20 mouse cellular contexts compared by ENCODE assay signal in the genomic region with DNA sequence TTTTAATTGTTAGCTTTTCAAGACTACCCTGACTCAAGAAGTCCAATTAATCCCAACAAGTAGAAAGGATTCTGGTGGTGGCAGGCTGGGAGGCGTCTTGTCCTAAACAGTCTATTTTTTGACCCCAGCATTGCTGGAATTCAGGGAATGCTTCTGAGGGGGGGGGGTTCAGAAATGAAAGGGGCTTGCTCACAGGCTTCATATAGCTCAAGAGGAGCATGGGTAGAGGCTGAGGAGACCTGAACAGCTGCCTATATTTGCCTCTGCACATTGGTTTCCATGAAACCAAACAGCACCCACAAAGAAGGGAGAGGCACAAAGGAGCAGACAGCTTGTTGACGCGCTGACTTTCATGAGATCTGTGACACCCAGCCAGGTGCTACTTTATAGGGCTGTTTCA.
DNase-seq lines count a peak whose midpoint lies in the region; ATAC-seq and TF ChIP-seq lines count a peak whose summit lies in the region.
"Had no signal": no experiment of that assay in that cellular context is flagged by ENCODE, and none has a peak within 500 bp of the region (broad histone marks: within the 10 kb centered on the region; RNA-seq: fewer than 3 reads in every experiment).

No protein-coding gene starts in this region.

- H3K36me3 ChIP-seq in embryonic facial prominence, embryonic 14.5 days (ENCODE audit: control insufficient read depth, insufficient read depth, low read length): no peaks in the 10 kb centered on the region
- H3K36me3 ChIP-seq in embryonic facial prominence, embryonic 10.5 days (replicated peaks): no peaks in the 10 kb centered on the region
- no peaks in the 10 kb centered on the region for H3K36me3 ChIP-seq in heart, embryonic 14.5 days (ENCODE audit: control insufficient read depth, insufficient read depth, low read length)
- H3K36me3 ChIP-seq in lung, embryonic 14.5 days (ENCODE audit: insufficient read depth): no peaks in the 10 kb centered on the region
- no peaks in the 10 kb centered on the region for H3K36me3 ChIP-seq in limb, embryonic 14.5 days (ENCODE audit: control insufficient read depth, insufficient read depth, low read length)
- H3K36me3 ChIP-seq: embryonic facial prominence, embryonic 13.5 days; heart, embryonic 15.5 days; hindbrain, embryonic 13.5 days had no signal

- intact Hi-C loops in heart, postnatal 36 days (cut with DNase I): no loop called here

- H3K27me3 ChIP-seq in embryonic facial prominence, embryonic 14.5 days (replicated peaks; ENCODE audit: control insufficient read depth, insufficient read depth, low read length): no peaks in the 10 kb centered on the region
- H3K27me3 ChIP-seq in embryonic facial prominence, embryonic 10.5 days (replicated peaks; ENCODE audit: low read depth, poor library complexity, severe bottlenecking): no peaks in the 10 kb centered on the region
- no peaks in the 10 kb centered on the region for H3K27me3 ChIP-seq in heart, embryonic 14.5 days (ENCODE audit: control insufficient read depth, insufficient read depth, low read length)
- H3K27me3 ChIP-seq in lung, embryonic 14.5 days (ENCODE audit: insufficient read depth, low read length): no peaks in the 10 kb centered on the region
- no peaks in the 10 kb centered on the region for H3K27me3 ChIP-seq in limb, embryonic 14.5 days (ENCODE audit: control insufficient read depth, insufficient read depth, low read length)
- H3K27me3 ChIP-seq: embryonic facial prominence, embryonic 13.5 days; forebrain, embryonic 13.5 days; heart, embryonic 15.5 days; hindbrain, embryonic 13.5 days had no signal

- H3K4me3 ChIP-seq in embryonic facial prominence, embryonic 14.5 days (ENCODE audit: low read depth, low read length): no peak overlapping the region
- no peak overlapping the region for H3K4me3 ChIP-seq in embryonic facial prominence, embryonic 10.5 days
- H3K4me3 ChIP-seq in heart, embryonic 14.5 days (ENCODE audit: control insufficient read depth in 1 of 2, insufficient read depth in 1 of 2, low read depth in 1 of 2, low read length in 2 of 2): no peak overlapping the region
- H3K4me3 ChIP-seq in lung, embryonic 14.5 days (ENCODE audit: low read depth, low read length): no peak overlapping the region
- no peak overlapping the region for H3K4me3 ChIP-seq in limb, embryonic 14.5 days (replicated peaks; ENCODE audit: low read length)
- H3K4me3 ChIP-seq: embryonic facial prominence, embryonic 13.5 days; forebrain, embryonic 13.5 days; heart, embryonic 15.5 days; hindbrain, embryonic 13.5 days had no signal

- H3K9ac ChIP-seq in embryonic facial prominence, embryonic 14.5 days (ENCODE audit: low read depth, low read length): no peak overlapping the region
- no peak overlapping the region for H3K9ac ChIP-seq in heart, embryonic 14.5 days (ENCODE audit: low read length)
- H3K9ac ChIP-seq in lung, embryonic 14.5 days: no peak overlapping the region
- H3K9ac ChIP-seq in limb, embryonic 14.5 days (ENCODE audit: low read depth, low read length, severe bottlenecking): no peak overlapping the region
- H3K9ac ChIP-seq: embryonic facial prominence, embryonic 13.5 days; forebrain, embryonic 13.5 days; heart, embryonic 15.5 days; hindbrain, embryonic 13.5 days had no signal

- no peak overlapping the region for H3K4me2 ChIP-seq in embryonic facial prominence, embryonic 14.5 days (ENCODE audit: low read depth, low read length)
- no peak overlapping the region for H3K4me2 ChIP-seq in heart, embryonic 14.5 days (ENCODE audit: low read length)
- no peak overlapping the region for H3K4me2 ChIP-seq in lung, embryonic 14.5 days
- no peak overlapping the region for H3K4me2 ChIP-seq in limb, embryonic 14.5 days (replicated peaks; ENCODE audit: low read depth, low read length, severe bottlenecking)
- H3K4me2 ChIP-seq: embryonic facial prominence, embryonic 13.5 days; forebrain, embryonic 13.5 days; heart, embryonic 15.5 days; hindbrain, embryonic 13.5 days had no signal

- peaks cover 15% of the 10 kb centered on the region for H3K4me1 ChIP-seq in embryonic facial prominence, embryonic 14.5 days (ENCODE audit: control insufficient read depth, insufficient read depth, low read length)
- peaks cover 7% of the 10 kb centered on the region; the same call in 1 of the 2 replicates for H3K4me1 ChIP-seq in embryonic facial prominence, embryonic 10.5 days
- H3K4me1 ChIP-seq in heart, embryonic 14.5 days (ENCODE audit: control insufficient read depth in 2 of 2, insufficient read depth in 2 of 2, low read length in 2 of 2): peaks cover 24 to 38% of the 10 kb centered on the region in 2 experiments
- no peaks in the 10 kb centered on the region for H3K4me1 ChIP-seq in lung, embryonic 14.5 days (ENCODE audit: insufficient read depth)
- H3K4me1 ChIP-seq in limb, embryonic 14.5 days (ENCODE audit: control insufficient read depth, insufficient read depth, low read length): peaks cover 23% of the 10 kb centered on the region

- 61% methylated on average over 3 of the region's 3 CpGs for WGBS in embryonic facial prominence, embryonic 14.5 days
- WGBS in embryonic facial prominence, embryonic 10.5 days: 78% methylated on average over 3 of the region's 3 CpGs
- 69% methylated on average over 3 of the region's 3 CpGs for WGBS in heart, embryonic 14.5 days
- WGBS in lung, embryonic 14.5 days: 65% methylated on average over 3 of the region's 3 CpGs
- WGBS in limb, embryonic 14.5 days: 49% methylated on average over 3 of the region's 3 CpGs

- no peak overlapping the region for H3K27ac ChIP-seq in embryonic facial prominence, embryonic 14.5 days (replicated peaks; ENCODE audit: low read depth, low read length)
- no peak overlapping the region for H3K27ac ChIP-seq in embryonic facial prominence, embryonic 10.5 days (replicated peaks)
- H3K27ac ChIP-seq in heart, embryonic 14.5 days (replicated peaks in 1 of 2; ENCODE audit: control insufficient read depth in 1 of 2, insufficient read depth in 1 of 2, low read depth in 2 of 2, low read length in 2 of 2): peak overlapping the region; percentile 28 to 59; a peak in 3 of 4 replicates
- no peak overlapping the region for H3K27ac ChIP-seq in lung, embryonic 14.5 days (ENCODE audit: low read depth)
- no peak overlapping the region for H3K27ac ChIP-seq in limb, embryonic 14.5 days (replicated peaks; ENCODE audit: low read depth, low read length)
- H3K27ac ChIP-seq: forebrain, embryonic 13.5 days; heart, embryonic 15.5 days; hindbrain, embryonic 13.5 days; hindbrain, postnatal 0 days had no signal

- DNase-seq in embryonic facial prominence, embryonic 14.5 days (ENCODE audit: low spot score): peak; percentile 43
- no peak for DNase-seq in embryonic facial prominence, embryonic 10.5 days (ENCODE audit: low spot score)
- no peak for DNase-seq in heart, postnatal 36 days
- DNase-seq in lung, embryonic 14.5 days: peak; percentile 13
- DNase-seq in lung, postnatal 25 days (ENCODE audit: low spot score): no peak
- no peak for DNase-seq in limb, embryonic 14.5 days (ENCODE audit: low spot score)
- DNase-seq: adrenal gland, adult 8-10 months; adrenal gland, postnatal 36 days; cerebellum, adult 2 months; cerebellum, postnatal 10 days; embryo, embryonic 11 days; gastrocnemius, postnatal 36 days; kidney, adult 11 months had no signal

- ATAC-seq in embryonic facial prominence, embryonic 14.5 days (ENCODE audit: low read depth): peak; percentile 37; the same call in 1 of the 2 replicates
- no peak for ATAC-seq in heart, embryonic 14.5 days (ENCODE audit: insufficient number of reproducible peaks, insufficient read depth, low FRiP score, low read depth)
- ATAC-seq in lung, embryonic 14.5 days (ENCODE audit: insufficient read depth): no peak
- peak; percentile 67; the same call in 1 of the 2 replicates for ATAC-seq in limb, embryonic 14.5 days (ENCODE audit: low FRiP score, low read depth)
- ATAC-seq in CD4-positive, CD25-positive, alpha-beta regulatory T cell, adult 4 months: no peak
- ATAC-seq: forebrain, embryonic 13.5 days; hindbrain, postnatal 0 days had no signal

- TF ChIP-seq CTCF in lung, embryonic 14.5 days (IDR thresholded peaks at IDR 0.05; ENCODE audit: low read depth): no peak

- TF ChIP-seq POLR2A in limb, embryonic 14.5 days (IDR thresholded peaks at IDR 0.05; ENCODE audit: borderline replicate concordance, extremely low read depth, insufficient read depth, insufficient read length): no peak

- no peaks in the 10 kb centered on the region for H3K9me3 ChIP-seq in embryonic facial prominence, embryonic 14.5 days (ENCODE audit: control insufficient read depth, low read length)
- H3K9me3 ChIP-seq in embryonic facial prominence, embryonic 10.5 days: no peaks in the 10 kb centered on the region
- no peaks in the 10 kb centered on the region for H3K9me3 ChIP-seq in heart, embryonic 14.5 days (ENCODE audit: control insufficient read depth, low read length)
- no peaks in the 10 kb centered on the region for H3K9me3 ChIP-seq in lung, embryonic 14.5 days (ENCODE audit: low read depth, low read length)
- H3K9me3 ChIP-seq in limb, embryonic 14.5 days (ENCODE audit: control insufficient read depth, low read length): no peaks in the 10 kb centered on the region
- H3K9me3 ChIP-seq: embryonic facial prominence, embryonic 13.5 days; forebrain, embryonic 13.5 days; heart, embryonic 15.5 days; hindbrain, embryonic 13.5 days had no signal

Comparison
In these comparisons a context has a peak if more than half of its experiments do, and no peak if none do; other contexts are left out.
1. DNase-seq: peak in embryonic facial prominence, embryonic 14.5 days (single experiment) and lung, embryonic 14.5 days (single experiment); none in embryonic facial prominence, embryonic 10.5 days (single experiment), heart, postnatal 36 days (0 of 2), lung, postnatal 25 days (single experiment) and limb, embryonic 14.5 days (single experiment).
2. ATAC-seq: peak in embryonic facial prominence, embryonic 14.5 days (single experiment) and limb, embryonic 14.5 days (single experiment); none in heart, embryonic 14.5 days (single experiment), lung, embryonic 14.5 days (single experiment) and CD4-positive, CD25-positive, alpha-beta regulatory T cell, adult 4 months (single experiment).
3. H3K27ac ChIP-seq: peak in heart, embryonic 14.5 days (2 of 2); none in embryonic facial prominence, embryonic 14.5 days (single experiment), embryonic facial prominence, embryonic 10.5 days (single experiment), lung, embryonic 14.5 days (single experiment) and limb, embryonic 14.5 days (single experiment).